Mouse (Mus musculus) CH12.LX (cell line): ENCODE measurements around the gene Cd180. TPM values are rescaled to one million over a fixed set of nuclear protein-coding genes. Genes with fewer than 3 reads are reported as not detected.

Experiments used
- DNase-seq: peaks from one replicate; pipeline ENCODE4 v3.0.0-alpha.2; 2013; ENCODE audit errors: extremely low read depth
- H3K27ac ChIP-seq: 2 replicates; pipeline ENCODE4 v1.5.1; 2012; ENCODE audit warnings: low read depth, mild to moderate bottlenecking, control low read depth, moderate library complexity; ENCODE audit not compliant: insufficient read depth
- H3K27me3 ChIP-seq: replicated peaks from 2 replicates; pipeline ENCODE3; 2012; ENCODE audit warnings: inconsistent platforms
- H3K36me3 ChIP-seq, 2 experiments: replicated peaks in 1 of 2; 2 replicates each; pipeline versions ENCODE3 to v1.6.1; 2012; ENCODE audit warnings: inconsistent platforms in 1 of 2, low read length in 1 of 2, mild to moderate bottlenecking in 1 of 2, mixed read lengths in 1 of 2, moderate library complexity in 1 of 2; ENCODE audit not compliant: control insufficient read depth in 1 of 2, insufficient read depth in 1 of 2
- H3K4me1 ChIP-seq, 2 experiments: 2 replicates each; pipeline ENCODE4 v1.6.1; 2012; ENCODE audit warnings: inconsistent platforms in 1 of 2, moderate library complexity in 1 of 2; ENCODE audit not compliant: insufficient read depth in 2 of 2, control insufficient read depth in 1 of 2
- H3K4me2 ChIP-seq: 2 replicates; pipeline ENCODE4 v1.6.1; 2012; ENCODE audit warnings: low read depth, mild to moderate bottlenecking, control low read depth; ENCODE audit not compliant: poor library complexity, insufficient read depth, severe bottlenecking
- H3K4me3 ChIP-seq, 3 experiments: fragments of 150-350 bp in 1 of 3; sonication (generic) in 1 of 3; replicated peaks in 1 of 3; 2 replicates each; pipeline versions ENCODE3 to v1.5.1; 2011 to 2012; ENCODE audit warnings: low read depth in 2 of 3, low read length in 2 of 3, mild to moderate bottlenecking in 2 of 3, moderate library complexity in 2 of 3, control low read depth in 1 of 3, improper control_type of control experiment in 1 of 3, inconsistent platforms in 1 of 3, mixed read lengths in 1 of 3; ENCODE audit not compliant: poor library complexity in 1 of 3
- H3K79me2 ChIP-seq: replicated peaks from 2 replicates; pipeline ENCODE4 v1.6.1; 2012; ENCODE audit warnings: mild to moderate bottlenecking, moderate library complexity; ENCODE audit not compliant: control insufficient read depth, poor library complexity, insufficient read depth, severe bottlenecking; ENCODE audit errors: extremely low read depth
- H3K9ac ChIP-seq: 2 replicates; pipeline ENCODE4 v1.6.1; 2012; ENCODE audit warnings: low read depth, mild to moderate bottlenecking, control low read depth, moderate library complexity; ENCODE audit not compliant: insufficient read depth
- H3K9me3 ChIP-seq: replicated peaks from 2 replicates; pipeline ENCODE3; 2012; ENCODE audit warnings: low read length, inconsistent platforms, mixed read lengths
- BHLHE40 ChIP-seq: IDR thresholded peaks from 2 replicates; pipeline ENCODE4 v1.6.1; 2011; ENCODE audit warnings: mild to moderate bottlenecking, low read depth, low read length, improper control_type of control experiment
- CHD1 ChIP-seq: IDR thresholded peaks from 2 replicates; pipeline ENCODE4 v1.6.1; 2012; ENCODE audit warnings: low read depth, low read length, improper control_type of control experiment, inconsistent platforms
- CHD2 ChIP-seq: IDR thresholded peaks from 2 replicates; pipeline ENCODE4 v1.6.1; 2011; ENCODE audit warnings: low read length, improper control_type of control experiment
- CTCF ChIP-seq, 2 experiments: IDR thresholded peaks in 1 of 2; conservative IDR thresholded peaks in 1 of 2; 2 replicates each; pipeline ENCODE4 v1.5.1; 2011 to 2012; ENCODE audit warnings: low read depth in 2 of 2, low read length in 2 of 2, improper control_type of control experiment in 1 of 2, inconsistent platforms in 1 of 2, mild to moderate bottlenecking in 1 of 2, moderate library complexity in 1 of 2
- E2F4 ChIP-seq: IDR thresholded peaks from 2 replicates; pipeline ENCODE4 v1.6.1; 2011; ENCODE audit warnings: low read depth, low read length, improper control_type of control experiment; ENCODE audit not compliant: insufficient replicate concordance
- EP300 ChIP-seq: IDR thresholded peaks from 2 replicates; pipeline ENCODE4 v1.6.1; 2011; ENCODE audit warnings: low read length, improper control_type of control experiment
- ETS1 ChIP-seq: conservative IDR thresholded peaks from 2 replicates; pipeline ENCODE4 v1.6.1; 2012; ENCODE audit warnings: low read depth, mild to moderate bottlenecking, inconsistent platforms, low read length, improper control_type of control experiment, moderate library complexity
- GABPA ChIP-seq: IDR thresholded peaks from 2 replicates; pipeline ENCODE4 v1.6.1; 2012; ENCODE audit warnings: low read depth, low read length, improper control_type of control experiment, inconsistent platforms; ENCODE audit not compliant: insufficient replicate concordance
- JUND ChIP-seq: conservative IDR thresholded peaks from 2 replicates; pipeline ENCODE4 v1.6.1; 2011; ENCODE audit warnings: low read depth, low read length, improper control_type of control experiment
- KAT2A ChIP-seq: IDR thresholded peaks from 2 replicates; pipeline ENCODE4 v1.6.1; 2012; ENCODE audit warnings: low read length, improper control_type of control experiment, inconsistent platforms; ENCODE audit not compliant: insufficient replicate concordance
- MAFK ChIP-seq: IDR thresholded peaks from 2 replicates; pipeline ENCODE4 v1.6.1; 2011; ENCODE audit warnings: low read length, improper control_type of control experiment; ENCODE audit not compliant: insufficient replicate concordance
- MAZ ChIP-seq: IDR thresholded peaks from 2 replicates; pipeline ENCODE4 v1.6.1; 2012; ENCODE audit warnings: low read depth, mild to moderate bottlenecking, inconsistent platforms, low read length, improper control_type of control experiment, moderate library complexity
- MXI1 ChIP-seq: IDR thresholded peaks from 2 replicates; pipeline ENCODE4 v1.6.1; 2011; ENCODE audit warnings: mild to moderate bottlenecking, low read depth, low read length, improper control_type of control experiment
- MYC ChIP-seq: IDR thresholded peaks from 2 replicates; pipeline ENCODE4 v1.6.1; 2011; ENCODE audit warnings: low read depth, mild to moderate bottlenecking, improper control_type of control experiment, low read length
- NELFE ChIP-seq: IDR thresholded peaks from 2 replicates; pipeline ENCODE4 v1.6.1; 2011; ENCODE audit warnings: low read depth, low read length, improper control_type of control experiment
- POLR2A ChIP-seq: IDR thresholded peaks from 2 replicates; pipeline ENCODE4 v1.6.1; 2011; ENCODE audit warnings: low read depth, mild to moderate bottlenecking, improper control_type of control experiment, low read length
- POLR2AphosphoS2 ChIP-seq: IDR thresholded peaks from 2 replicates; pipeline ENCODE4 v1.6.1; 2011; ENCODE audit warnings: low read depth, low read length, improper control_type of control experiment
- RAD21 ChIP-seq: IDR thresholded peaks from 2 replicates; pipeline ENCODE4 v1.6.1; 2011; ENCODE audit warnings: low read depth, mild to moderate bottlenecking, low read length, improper control_type of control experiment, moderate library complexity
- RCOR1 ChIP-seq: conservative IDR thresholded peaks from 2 replicates; pipeline ENCODE4 v1.6.1; 2012; ENCODE audit warnings: low read depth, mild to moderate bottlenecking, inconsistent platforms, low read length, improper control_type of control experiment
- USF1 ChIP-seq: IDR thresholded peaks from 2 replicates; pipeline ENCODE4 v1.6.1; 2014; ENCODE audit warnings: low read depth, mild to moderate bottlenecking, inconsistent platforms, low read length, improper control_type of control experiment
- USF2 ChIP-seq: conservative IDR thresholded peaks from 2 replicates; pipeline ENCODE4 v1.6.1; 2011; ENCODE audit warnings: low read depth, low read length, improper control_type of control experiment
- ZKSCAN1 ChIP-seq: IDR thresholded peaks from 2 replicates; pipeline ENCODE4 v1.6.1; 2012; ENCODE audit warnings: low read depth, inconsistent platforms, low read length, improper control_type of control experiment, borderline replicate concordance
- dilution Hi-C: fragments of 300-500 bp; cut with MboI; formaldehyde crosslinking; loops from 2 replicates; pipeline ENCODE4 v1.14.3; 2020; ENCODE audit warnings: low sequenced_read_pairs; ENCODE audit not compliant: extremely low pct_unique_long_range_greater_than_20kb, extremely low pct_ligation_motif_present
- in situ Hi-C: fragments of 300-500 bp; cut with MboI; formaldehyde crosslinking; loops from 3 replicates; pipeline ENCODE4 v1.14.3; 2019; ENCODE audit warnings: low sequenced_read_pairs, low pct_ligation_motif_present, low pct_unique_long_range_greater_than_20kb, mixed read lengths
- polyA plus RNA-seq: library from polyadenylated mRNA; unstranded; fragments of >175 nt; gene quantifications from 2 replicates; pipeline ENCODE4 v1.2.1, GENCODE M21; 2012; ENCODE audit warnings: low read depth; ENCODE audit not compliant: insufficient read length
- total RNA-seq, 2 experiments: library from RNA; depleted of rRNA; stranded (reverse); fragments of 300-350 nt in 1 of 2; fragments of >200 nt in 1 of 2; gene quantifications; 2 replicates each; pipeline ENCODE4 v1.2.3; 2012 to 2014

Cd180 gene
- total and polyA plus RNA-seq, 3 experiments, result 34.2 to 232 (median 40.4) TPM

GRCm38 (mm10) chr13:102779275-102779674 is 85.9 kb downstream of the Cd180 start:
- Histone ChIP-seq H3K27me3 (no peaks in the 10 kb centered on the region), H3K4me1 (no peaks in the 10 kb centered on the region), H3K36me3 (peaks cover 24 to 25% of the 10 kb centered on the region in 2 experiments), H3K9me3 (no peaks in the 10 kb centered on the region), H3K4me3 (no peak overlapping the region), H3K27ac (no peak overlapping the region), H3K9ac (no peak overlapping the region), H3K4me2 (no peak overlapping the region), H3K79me2 (no peaks in the 10 kb centered on the region)
- dilution Hi-C loops, result no loop called here
- in situ Hi-C loops, result no loop called here
- no peak for DNase-seq
- TF ChIP-seq POLR2A (no peak), KAT2A (no peak), NELFE (no peak), BHLHE40 (no peak), USF1 (no peak), CHD1 (no peak), MAFK (no peak), E2F4 (no peak), GABPA (no peak), RAD21 (no peak), USF2 (no peak)

DNA sequence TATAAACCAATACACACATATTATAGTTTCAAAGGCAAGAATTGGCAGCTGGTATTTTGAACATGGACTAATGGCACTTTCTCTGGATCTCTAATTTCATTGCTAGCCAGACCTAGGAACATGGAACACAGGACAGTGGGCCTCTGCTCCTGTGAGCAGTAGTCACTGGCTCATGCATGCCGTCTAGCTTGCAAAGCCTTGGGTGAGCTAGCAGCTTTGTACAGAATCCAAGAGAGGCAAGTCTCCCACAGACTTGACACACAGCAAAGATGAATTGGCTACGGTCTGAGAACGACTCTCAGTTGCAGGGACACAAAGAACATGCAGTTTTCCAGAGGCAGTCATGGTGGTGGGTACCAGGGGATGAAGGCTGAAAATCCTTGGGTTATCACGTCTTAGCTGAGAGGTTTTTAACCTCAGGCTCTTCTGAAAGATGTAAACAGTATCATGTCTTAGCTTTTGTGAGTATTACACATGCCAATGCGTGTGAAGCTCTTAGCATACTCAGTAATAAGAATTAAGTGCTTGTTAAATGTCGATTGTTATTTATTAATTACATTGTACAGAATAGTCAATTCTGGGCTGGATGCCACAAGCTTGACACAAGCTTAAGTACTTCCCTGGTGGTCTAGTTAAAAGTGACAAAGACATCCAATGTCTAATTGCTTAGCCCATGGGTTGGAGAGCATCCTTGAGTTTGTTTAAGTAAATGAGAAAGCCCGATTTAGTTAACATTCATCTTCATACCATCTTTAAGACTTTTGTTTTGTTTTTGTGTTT is 90.4 kb downstream of the Cd180 start:
- H3K4me1 ChIP-seq, result no peaks in the 10 kb centered on the region
- no peaks in the 10 kb centered on the region for H3K27me3 ChIP-seq
- dilution Hi-C loops, result no loop called here
- in situ Hi-C loops, result no loop called here
- no peak overlapping the region for H3K4me3 ChIP-seq
- no peak for DNase-seq
- no peak overlapping the region for H3K9ac ChIP-seq
- peaks cover 22 to 24% of the 10 kb centered on the region in 2 experiments for H3K36me3 ChIP-seq
- TF ChIP-seq JUND (no peak), CHD2 (no peak), KAT2A (no peak), ETS1 (no peak), CTCF (conservative IDR thresholded peaks at IDR 0.05 in 1 of 2, IDR thresholded peaks at IDR 0.05 in 1 of 2; ENCODE audit: low read depth in 2 of 2, low read length in 2 of 2) (no peak), POLR2A (no peak), NELFE (no peak), ZKSCAN1 (no peak), MXI1 (no peak), MYC (no peak), MAZ (no peak), RCOR1 (no peak), POLR2AphosphoS2 (no peak), CHD1 (no peak), EP300 (no peak), GABPA (no peak), MAFK (no peak)
- H3K4me2 ChIP-seq, result no peak overlapping the region
- H3K9me3 ChIP-seq, result no peaks in the 10 kb centered on the region
- H3K27ac ChIP-seq, result no peak overlapping the region
- no peaks in the 10 kb centered on the region for H3K79me2 ChIP-seq
